Mouse (Mus musculus) C2C12 (cell line): ENCODE measurements around the gene Psmd9.

Experiments
- CEBPB ChIP-seq: IDR thresholded peaks from one replicate; pipeline ENCODE4 v1.6.1; 2011; ENCODE audit warnings: low read depth, mild to moderate bottlenecking, control low read depth, moderate library complexity
- CTCF ChIP-seq: IDR thresholded peaks from one replicate; pipeline ENCODE4 v1.5.1; 2011; ENCODE audit not compliant: control insufficient read depth, insufficient read depth, insufficient read length
- MAX ChIP-seq: IDR thresholded peaks from one replicate; pipeline ENCODE4 v1.6.1; 2011; ENCODE audit warnings: mild to moderate bottlenecking, control low read depth
- MYOD1 ChIP-seq: IDR thresholded peaks from one replicate; pipeline ENCODE4 v1.6.1; 2011; ENCODE audit warnings: low read depth; ENCODE audit not compliant: control insufficient read depth, insufficient read length
- USF1 ChIP-seq: IDR thresholded peaks from one replicate; pipeline ENCODE4 v1.6.1; 2011; ENCODE audit warnings: low read depth, mild to moderate bottlenecking, control low read depth, moderate library complexity

DNA sequence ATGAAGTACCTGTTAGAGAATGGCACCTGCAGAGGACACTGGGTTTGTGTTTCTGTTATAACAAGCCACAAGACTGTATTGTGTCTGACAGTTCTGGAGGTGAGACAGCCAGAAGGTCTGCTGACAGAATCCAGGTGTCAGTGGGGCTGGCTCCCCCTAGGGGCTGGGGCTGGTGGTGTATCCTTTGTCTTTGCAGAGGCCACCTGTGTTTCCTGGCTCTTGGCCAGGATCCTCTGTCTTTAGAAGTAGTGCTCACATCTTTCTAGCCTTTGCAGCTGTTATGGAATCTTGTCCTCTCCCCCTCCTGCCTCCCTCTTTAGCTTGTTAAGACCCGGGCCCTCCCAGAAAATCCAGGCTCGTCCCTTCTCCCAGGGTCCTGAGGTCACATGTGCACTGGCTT, 66.5 kb downstream of the Psmd9 start:
- TF ChIP-seq CEBPB (no peak), CTCF (peak; percentile 54), MAX (no peak), USF1 (no peak), MYOD1 (no peak)
